In genomic region chr7:118584926-118585325, GRCm38 (mm10) we compare ENCODE assay signal across 8 mouse cellular contexts. TPM values are rescaled to one million over a fixed set of nuclear protein-coding genes. Genes with fewer than 3 reads are reported as not detected.
DNase-seq lines count a peak whose midpoint lies in the region; ATAC-seq and TF ChIP-seq lines count a peak whose summit lies in the region.

No protein-coding gene starts in this region.

- intact Hi-C loops in gastrocnemius, adult 2 months (cut with DNase I), result loop anchor here (2.0 kb wide), 1 partner anchor 52 kb away; the partner anchor contains the start of gene Coq7

- H3K9ac ChIP-seq in neural tube, embryonic 11.5 days (ENCODE audit: low read length), result no peak overlapping the region
- no peak overlapping the region for H3K9ac ChIP-seq in liver, embryonic 11.5 days (ENCODE audit: low read depth, low read length)
- peak overlapping the region; percentile 90; the same call in 1 of the 2 replicates for H3K9ac ChIP-seq in stomach, embryonic 16.5 days (ENCODE audit: low read length)

- no peak for TF ChIP-seq CTCF in gastrocnemius, adult 2 months (IDR thresholded peaks at IDR 0.05)

- WGBS in neural tube, embryonic 11.5 days, result 76% methylated on average over 5 of the region's 5 CpGs
- 72% methylated on average over 5 of the region's 5 CpGs for WGBS in liver, embryonic 11.5 days
- WGBS in stomach, embryonic 16.5 days, result 67% methylated on average over 5 of the region's 5 CpGs

- H3K36me3 ChIP-seq in neural tube, embryonic 11.5 days (ENCODE audit: control insufficient read depth, insufficient read depth, low read length), result no peaks in the 10 kb centered on the region
- no peaks in the 10 kb centered on the region for H3K36me3 ChIP-seq in liver, embryonic 11.5 days (ENCODE audit: control insufficient read depth, insufficient read depth, low read length)
- H3K36me3 ChIP-seq in stomach, embryonic 16.5 days (ENCODE audit: control insufficient read depth, insufficient read depth, low read length), result no peaks in the 10 kb centered on the region

- ATAC-seq in neural tube, embryonic 11.5 days (ENCODE audit: insufficient read depth, low FRiP score, low TSS enrichment), result peak; percentile 27
- ATAC-seq in liver, embryonic 11.5 days (replicated peaks; ENCODE audit: low FRiP score), result no peak
- ATAC-seq in stomach, embryonic 16.5 days (ENCODE audit: insufficient read depth, low FRiP score), result no peak

- peaks cover 8% of the 10 kb centered on the region for H3K4me1 ChIP-seq in neural tube, embryonic 11.5 days (ENCODE audit: control insufficient read depth, insufficient read depth, low read length)
- H3K4me1 ChIP-seq in liver, embryonic 11.5 days (replicated peaks; ENCODE audit: control insufficient read depth, insufficient read depth, low read length), result no peaks in the 10 kb centered on the region
- peaks cover 4% of the 10 kb centered on the region; the same call in 1 of the 2 replicates for H3K4me1 ChIP-seq in stomach, embryonic 16.5 days (ENCODE audit: control insufficient read depth, insufficient read depth, low read length)

- H3K9me3 ChIP-seq in neural tube, embryonic 11.5 days (ENCODE audit: control insufficient read depth, low read length), result 0 out of 2 replicates have a peak, but pooled peaks cover 2% of the 10 kb centered on the region
- peaks cover 3% of the 10 kb centered on the region; the same call in 1 of the 2 replicates for H3K9me3 ChIP-seq in liver, embryonic 11.5 days (ENCODE audit: control insufficient read depth, low read length)
- no peaks in the 10 kb centered on the region for H3K9me3 ChIP-seq in stomach, embryonic 16.5 days (replicated peaks; ENCODE audit: control insufficient read depth, low read length)

- no peak for DNase-seq in gastrocnemius, adult 2 months
- no peak for DNase-seq in gastrocnemius, postnatal 10 days
- DNase-seq in neural tube, embryonic 11.5 days (ENCODE audit: low spot score), result no peak
- no peak for DNase-seq in neural tube, embryonic 10.5 days (ENCODE audit: extremely low spot score, low spot score)
- no peak for DNase-seq in liver, embryonic 11.5 days (ENCODE audit: low spot score)
- DNase-seq in urinary bladder, postnatal 4 days (ENCODE audit: low spot score in 2 of 2), result no peak
- no peak for DNase-seq in Muller cell, postnatal 12 days (ENCODE audit: inconsistent ontology term)

- H3K4me3 ChIP-seq in gastrocnemius, adult 2 months, result peak overlapping the region; percentile 91
- peak overlapping the region; percentile 67; the same call in 1 of the 2 replicates for H3K4me3 ChIP-seq in neural tube, embryonic 11.5 days (ENCODE audit: low read depth, low read length)
- peak overlapping the region; percentile 64 for H3K4me3 ChIP-seq in liver, embryonic 11.5 days (ENCODE audit: low read depth, low read length)
- H3K4me3 ChIP-seq in stomach, embryonic 16.5 days (replicated peaks; ENCODE audit: low read length), result peak overlapping the region; percentile 75

- H3K27me3 ChIP-seq in neural tube, embryonic 11.5 days (ENCODE audit: control insufficient read depth, insufficient read depth, low read length), result no peaks in the 10 kb centered on the region
- H3K27me3 ChIP-seq in liver, embryonic 11.5 days (replicated peaks; ENCODE audit: control insufficient read depth, insufficient read depth, low read length), result no peaks in the 10 kb centered on the region; the same call in 1 of the 2 replicates
- H3K27me3 ChIP-seq in stomach, embryonic 16.5 days (ENCODE audit: control insufficient read depth, insufficient read depth, low read length), result no peaks in the 10 kb centered on the region

- peak overlapping the region; percentile 87 for H3K4me2 ChIP-seq in neural tube, embryonic 11.5 days (ENCODE audit: low read depth)
- peak overlapping the region; percentile 97 for H3K4me2 ChIP-seq in liver, embryonic 11.5 days
- peak overlapping the region; percentile 95 for H3K4me2 ChIP-seq in stomach, embryonic 16.5 days (ENCODE audit: low read depth, low read length)

- peak overlapping the region; percentile 92 for H3K27ac ChIP-seq in gastrocnemius, adult 2 months
- H3K27ac ChIP-seq in neural tube, embryonic 11.5 days (ENCODE audit: low read depth, low read length), result no peak overlapping the region
- no peak overlapping the region for H3K27ac ChIP-seq in liver, embryonic 11.5 days (ENCODE audit: low read depth, low read length)
- H3K27ac ChIP-seq in stomach, embryonic 16.5 days (ENCODE audit: low read length), result no peak overlapping the region

RNA-seq across cellular contexts. Expression of gene Tmc7, which starts 0.4 kb away (rescaled TPM):
- 10 to 100 TPM in 1 of 2 experiments, 1 to 10 TPM in 1; 8.1 to 15.6 TPM for total RNA-seq in gastrocnemius, adult 2 months (2021)
- total RNA-seq in gastrocnemius, postnatal 10 days (2021), result 1 to 10 TPM; 7.2 to 7.5 TPM
- 9.5 and 10.5 TPM in 2 replicates for polyA plus RNA-seq in neural tube, embryonic 11.5 days (2014; fragmentation: Nextera tagmentation; extraction: Ambion mirVana)
- 0.89 and 1.3 TPM in 2 replicates for polyA plus RNA-seq in liver, embryonic 11.5 days (2014; fragmentation: Nextera tagmentation; extraction: Ambion mirVana)
- polyA plus RNA-seq in stomach, embryonic 16.5 days (2015; fragmentation: Nextera tagmentation; extraction: Ambion mirVana), result 13.1 and 14.8 TPM in 2 replicates

RNA-seq across cellular contexts. Expression of gene Tmc5, which starts 12.2 kb away (rescaled TPM):
- not detected for total RNA-seq in gastrocnemius, adult 2 months (2021)
- under 1 TPM; 0.33 to 0.61 TPM for total RNA-seq in gastrocnemius, postnatal 10 days (2021)
- 0.17 and 0.19 TPM in 2 replicates for polyA plus RNA-seq in neural tube, embryonic 11.5 days (2014; fragmentation: Nextera tagmentation; extraction: Ambion mirVana)
- not detected in 2 replicates for polyA plus RNA-seq in liver, embryonic 11.5 days (2014; fragmentation: Nextera tagmentation; extraction: Ambion mirVana)
- polyA plus RNA-seq in stomach, embryonic 16.5 days (2015; fragmentation: Nextera tagmentation; extraction: Ambion mirVana), result 2.4 and 2.6 TPM in 2 replicates

RNA-seq across cellular contexts. Expression of gene Coq7, which starts 51.8 kb away (rescaled TPM):
- 10 to 100 TPM; 46.0 to 75.6 TPM for total RNA-seq in gastrocnemius, adult 2 months (2021)
- total RNA-seq in gastrocnemius, postnatal 10 days (2021), result 10 to 100 TPM; 61.9 to 80.5 TPM
- 118 and 127 TPM in 2 replicates for polyA plus RNA-seq in neural tube, embryonic 11.5 days (2014; fragmentation: Nextera tagmentation; extraction: Ambion mirVana)
- polyA plus RNA-seq in liver, embryonic 11.5 days (2014; fragmentation: Nextera tagmentation; extraction: Ambion mirVana), result 104 and 114 TPM in 2 replicates
- 88.7 and 90.9 TPM in 2 replicates for polyA plus RNA-seq in stomach, embryonic 16.5 days (2015; fragmentation: Nextera tagmentation; extraction: Ambion mirVana)
